Mouse (Mus musculus) kidney, embryonic 14.5 days (tissue): Measurements from ENCODE around the gene Ndrg4. TPM values are rescaled to one million over a fixed set of nuclear protein-coding genes. Genes with fewer than 3 reads are reported as not detected.

Experiments
- ATAC-seq: fragments of 200-750 bp; cut with Nextera tagmentation; 2 replicates; pipeline ENCODE4 v1.8.0; 2017; ENCODE audit warnings: moderate number of reproducible peaks, mild to moderate bottlenecking, moderate TSS enrichment, moderate library complexity; ENCODE audit not compliant: low FRiP score, low TSS enrichment
- H3K27ac ChIP-seq: fragments of 300-500 bp; sonication (generic); 2 replicates; pipeline ENCODE4 v1.5.1; 2014; ENCODE audit warnings: low read depth, mild to moderate bottlenecking, low read length, moderate library complexity, mixed read lengths
- H3K27me3 ChIP-seq: fragments of 300-500 bp; sonication (generic); 2 replicates; pipeline ENCODE4 v1.6.1; 2014; ENCODE audit warnings: mild to moderate bottlenecking, low read length; ENCODE audit not compliant: control insufficient read depth, insufficient read depth
- H3K36me3 ChIP-seq: fragments of 300-500 bp; sonication (generic); 2 replicates; pipeline ENCODE4 v1.6.1; 2014; ENCODE audit warnings: low read length, mixed read lengths; ENCODE audit not compliant: control insufficient read depth, insufficient read depth
- H3K4me1 ChIP-seq: fragments of 300-500 bp; sonication (generic); 2 replicates; pipeline ENCODE4 v1.6.1; 2014; ENCODE audit warnings: low read length, mixed read lengths; ENCODE audit not compliant: control insufficient read depth, insufficient read depth
- H3K4me2 ChIP-seq: fragments of 300-500 bp; sonication (generic); replicated peaks from 2 replicates; pipeline ENCODE4 v1.6.1; 2014; ENCODE audit warnings: low read depth, mild to moderate bottlenecking, low read length
- H3K4me3 ChIP-seq: fragments of 300-500 bp; sonication (generic); 2 replicates; pipeline ENCODE4 v1.5.1; 2014; ENCODE audit warnings: mild to moderate bottlenecking, low read length
- H3K9ac ChIP-seq: fragments of 300-500 bp; sonication (generic); 2 replicates; pipeline ENCODE4 v1.6.1; 2014; ENCODE audit warnings: low read depth, mild to moderate bottlenecking, low read length, moderate library complexity
- H3K9me3 ChIP-seq: fragments of 300-500 bp; sonication (generic); 2 replicates; pipeline ENCODE4 v1.6.1; 2016; ENCODE audit warnings: low read length; ENCODE audit not compliant: control insufficient read depth
- WGBS: fragments of 180-500 bp; shearing (Covaris S2); extraction: QIAGEN DNeasy Blood & Tissue Kit; methylation state at CpG from one replicate; pipeline ENCODE4 v1.1.7; 2014; 5-methylcytosine and 5-hydroxymethylcytosine counted together
- polyA plus RNA-seq: library from polyadenylated mRNA; unstranded; fragments of >200 nt; fragmentation: Nextera tagmentation; extraction: Ambion mirVana; gene quantifications from 2 replicates; pipeline ENCODE4 v1.2.1, GENCODE M21; 2014

Gene Ndrg4
- 6.7 and 11.4 TPM in 2 replicates for polyA plus RNA-seq

- H3K9me3 ChIP-seq = no peaks in the 10 kb centered on the region
- H3K36me3 ChIP-seq = no peaks in the 10 kb centered on the region
- peak within 1 kb of the TSS; percentile 98 for H3K4me2 ChIP-seq
- no peak for ATAC-seq
- peak within 1 kb of the TSS; percentile 43; the same call in 1 of the 2 replicates for H3K9ac ChIP-seq
- 19% methylated on average over 9 of the region's 9 CpGs for WGBS
- peak within 1 kb of the TSS; percentile 60 for H3K4me3 ChIP-seq
- no peak within 1 kb of the TSS for H3K27ac ChIP-seq
- H3K27me3 ChIP-seq = peaks cover 54% of the 10 kb centered on the region
- 0 out of 2 replicates have a peak, but pooled peaks cover 5% of the 10 kb centered on the region for H3K4me1 ChIP-seq
These were observed at the start of gene Ndrg4 for GRCm38 (mm10) chr8:95676631-95677030. Gene Ndrg4 (plus strand): TSS chr8:95676980.

GRCm38 (mm10) chr8:95632840-95633239, 43.9 kb upstream of the Ndrg4 start:
- peak overlapping the region; percentile 78; the same call in 1 of the 2 replicates for H3K4me3 ChIP-seq
- H3K27ac ChIP-seq = no peak overlapping the region
- ATAC-seq = no peak
- no peaks in the 10 kb centered on the region for H3K27me3 ChIP-seq
- H3K4me2 ChIP-seq = peak overlapping the region; percentile 63; the same call in 1 of the 2 replicates
- no peaks in the 10 kb centered on the region for H3K36me3 ChIP-seq
- WGBS = 83% methylated on average over 6 of the region's 6 CpGs
- no peaks in the 10 kb centered on the region for H3K9me3 ChIP-seq
- no peak overlapping the region for H3K9ac ChIP-seq
- H3K4me1 ChIP-seq = no peaks in the 10 kb centered on the region; the same call in 1 of the 2 replicates

- peaks cover under 1% of the 10 kb centered on the region; the same call in 1 of the 2 replicates for H3K36me3 ChIP-seq
- no peak within 1 kb of the TSS; the same call in 1 of the 2 replicates for H3K27ac ChIP-seq
- H3K27me3 ChIP-seq = no peaks in the 10 kb centered on the region
- ATAC-seq = peak; percentile 95
- peak within 1 kb of the TSS; percentile 70 for H3K9ac ChIP-seq
- under 1% methylated on average over 52 of the region's 52 CpGs for WGBS
- H3K4me1 ChIP-seq = no peaks in the 10 kb centered on the region; the same call in 1 of the 2 replicates
- H3K4me2 ChIP-seq = peak within 1 kb of the TSS; percentile 63
- no peaks in the 10 kb centered on the region for H3K9me3 ChIP-seq
- H3K4me3 ChIP-seq = peak within 1 kb of the TSS; percentile 78
These were observed 43.3 kb upstream of the Ndrg4 start, which contains the start of gene Gins3 for GRCm38 (mm10) chr8:95633262-95634062. Gene Gins3 (plus strand): TSS chr8:95633453.

GRCm38 (mm10) chr8:95634063-95634340, 42.8 kb upstream of the Ndrg4 start:
- ATAC-seq = no peak
- Histone ChIP-seq H3K4me2 (peak overlapping the region; percentile 63), H3K27me3 (no peaks in the 10 kb centered on the region), H3K27ac (no peak overlapping the region), H3K36me3 (peaks cover 6% of the 10 kb centered on the region; the same call in 1 of the 2 replicates), H3K9me3 (no peaks in the 10 kb centered on the region), H3K9ac (peak overlapping the region; percentile 70), H3K4me3 (peak overlapping the region; percentile 78), H3K4me1 (no peaks in the 10 kb centered on the region; the same call in 1 of the 2 replicates)
- WGBS = 5% methylated on average over 6 of the region's 6 CpGs

GRCm38 (mm10) chr8:95644942-95645341, 31.8 kb upstream of the Ndrg4 start:
- H3K4me3 ChIP-seq = no peak overlapping the region
- no peak overlapping the region for H3K4me2 ChIP-seq
- H3K36me3 ChIP-seq = peaks cover 4% of the 10 kb centered on the region; the same call in 1 of the 2 replicates
- 90% methylated on average over 2 of the region's 2 CpGs for WGBS
- H3K27ac ChIP-seq = no peak overlapping the region
- H3K9ac ChIP-seq = no peak overlapping the region
- no peak for ATAC-seq
- H3K27me3 ChIP-seq = no peaks in the 10 kb centered on the region
- no peaks in the 10 kb centered on the region for H3K9me3 ChIP-seq
- no peaks in the 10 kb centered on the region for H3K4me1 ChIP-seq

GRCm38 (mm10) chr8:95648251-95648650, 28.5 kb upstream of the Ndrg4 start:
- no peak overlapping the region for H3K27ac ChIP-seq
- H3K27me3 ChIP-seq = no peaks in the 10 kb centered on the region
- WGBS = 89% methylated on average over 3 of the region's 3 CpGs
- H3K4me2 ChIP-seq = no peak overlapping the region
- no peak for ATAC-seq
- no peak overlapping the region for H3K9ac ChIP-seq
- no peaks in the 10 kb centered on the region for H3K4me1 ChIP-seq
- peaks cover 4% of the 10 kb centered on the region; the same call in 1 of the 2 replicates for H3K36me3 ChIP-seq
- H3K4me3 ChIP-seq = no peak overlapping the region
- no peaks in the 10 kb centered on the region for H3K9me3 ChIP-seq

- Histone ChIP-seq H3K9me3 (no peaks in the 10 kb centered on the region), H3K36me3 (no peaks in the 10 kb centered on the region), H3K27me3 (no peaks in the 10 kb centered on the region), H3K4me1 (no peaks in the 10 kb centered on the region), H3K4me2 (no peak overlapping the region), H3K27ac (no peak overlapping the region), H3K4me3 (no peak overlapping the region), H3K9ac (no peak overlapping the region)
- 74% methylated on average over 5 of the region's 5 CpGs for WGBS
- no peak for ATAC-seq
These were observed 23.4 kb upstream of the Ndrg4 start for GRCm38 (mm10) chr8:95653351-95653750.

GRCm38 (mm10) chr8:95655831-95656230, 20.9 kb upstream of the Ndrg4 start:
- Histone ChIP-seq H3K4me2 (no peak overlapping the region), H3K4me1 (no peaks in the 10 kb centered on the region), H3K9ac (no peak overlapping the region), H3K27me3 (no peaks in the 10 kb centered on the region), H3K27ac (no peak overlapping the region), H3K4me3 (no peak overlapping the region), H3K9me3 (no peaks in the 10 kb centered on the region), H3K36me3 (no peaks in the 10 kb centered on the region)
- 66% methylated on average over 7 of the region's 7 CpGs for WGBS
- ATAC-seq = no peak

GRCm38 (mm10) chr8:95656316-95657002, 20.3 kb upstream of the Ndrg4 start:
- Histone ChIP-seq H3K4me2 (no peak overlapping the region), H3K27ac (no peak overlapping the region), H3K4me1 (no peaks in the 10 kb centered on the region), H3K27me3 (no peaks in the 10 kb centered on the region), H3K4me3 (no peak overlapping the region), H3K9ac (no peak overlapping the region), H3K9me3 (no peaks in the 10 kb centered on the region), H3K36me3 (no peaks in the 10 kb centered on the region)
- no peak for ATAC-seq
- 29% methylated on average over 5 of the region's 5 CpGs for WGBS
